Mouse (Mus musculus): Measurements from ENCODE around the gene Tfap4. TPM values are rescaled to one million over a fixed set of nuclear protein-coding genes. Genes with fewer than 3 reads are reported as not detected.

Gene Tfap4
- polyA plus RNA-seq, 1 experiment from 2014 or later, result 5.6 TPM

- Histone ChIP-seq H3K4me3 (replicated peaks) (no peak overlapping the region), H3K27ac (replicated peaks) (no peak overlapping the region), H3K9me3 (replicated peaks) (no peaks in the 10 kb centered on the region), H3K4me2 (no peak overlapping the region), H3K4me1 (replicated peaks) (no peaks in the 10 kb centered on the region), H3K9ac (no peak overlapping the region), H3K36me3 (replicated peaks) (no peaks in the 10 kb centered on the region), H3K27me3 (no peaks in the 10 kb centered on the region)
- ATAC-seq (ENCODE audit: insufficient read depth), result no peak
- WGBS (ENCODE audit: insufficient replicate concordance), result 26% methylated on average over 3 of the region's 3 CpGs
These were observed 46.8 kb downstream of the Tfap4 start for GRCm38 (mm10) chr16:4512661-4513438.

- no peaks in the 10 kb centered on the region for H3K9me3 ChIP-seq (replicated peaks)
- ATAC-seq (ENCODE audit: insufficient read depth), result no peak
- no peak overlapping the region for H3K4me2 ChIP-seq
- no peaks in the 10 kb centered on the region for H3K36me3 ChIP-seq (replicated peaks)
- no peaks in the 10 kb centered on the region for H3K27me3 ChIP-seq
- no peak overlapping the region for H3K27ac ChIP-seq (replicated peaks)
- H3K9ac ChIP-seq, result no peak overlapping the region
- H3K4me3 ChIP-seq (replicated peaks), result no peak overlapping the region
- no peaks in the 10 kb centered on the region for H3K4me1 ChIP-seq (replicated peaks)
- WGBS (ENCODE audit: insufficient replicate concordance), result 57% methylated on average over 2 of the region's 2 CpGs
These were observed 48.3 kb downstream of the Tfap4 start for GRCm38 (mm10) chr16:4511371-4511770.

- H3K27ac ChIP-seq (replicated peaks), result no peak overlapping the region
These were observed 53.5 kb downstream of the Tfap4 start for GRCm38 (mm10) chr16:4506181-4506580.

GRCm38 (mm10) chr16:4503495-4503894 is 56.2 kb downstream of the Tfap4 start:
- Histone ChIP-seq H3K36me3 (replicated peaks) (no peaks in the 10 kb centered on the region), H3K4me3 (replicated peaks) (no peak overlapping the region), H3K27ac (replicated peaks) (no peak overlapping the region), H3K9ac (no peak overlapping the region), H3K9me3 (replicated peaks) (no peaks in the 10 kb centered on the region), H3K4me1 (replicated peaks) (no peaks in the 10 kb centered on the region), H3K27me3 (no peaks in the 10 kb centered on the region), H3K4me2 (no peak overlapping the region)
- ATAC-seq (ENCODE audit: insufficient read depth), result no peak
- 72% methylated on average over 1 of the region's 1 CpGs for WGBS (ENCODE audit: insufficient replicate concordance)

More at GRCm38 (mm10) chr16:4506181-4506580, 53.5 kb downstream of the Tfap4 start:
- Histone ChIP-seq H3K4me2 (no peak overlapping the region), H3K4me3 (replicated peaks) (no peak overlapping the region), H3K9me3 (replicated peaks) (no peaks in the 10 kb centered on the region), H3K36me3 (replicated peaks) (no peaks in the 10 kb centered on the region), H3K27me3 (no peaks in the 10 kb centered on the region), H3K9ac (no peak overlapping the region), H3K4me1 (replicated peaks) (no peaks in the 10 kb centered on the region)
- 60% methylated on average over 3 of the region's 3 CpGs for WGBS (ENCODE audit: insufficient replicate concordance)
- no peak for ATAC-seq (ENCODE audit: insufficient read depth)

GRCm38 (mm10) chr16:4502568-4502967 is 57.1 kb downstream of the Tfap4 start:
- H3K27ac ChIP-seq (replicated peaks), result no peak overlapping the region
- no peaks in the 10 kb centered on the region for H3K9me3 ChIP-seq (replicated peaks)
- H3K27me3 ChIP-seq, result no peaks in the 10 kb centered on the region
- H3K4me1 ChIP-seq (replicated peaks), result no peaks in the 10 kb centered on the region
- no peak for ATAC-seq (ENCODE audit: insufficient read depth)
- no peaks in the 10 kb centered on the region for H3K36me3 ChIP-seq (replicated peaks)
- H3K9ac ChIP-seq, result no peak overlapping the region
- no peak overlapping the region for H3K4me2 ChIP-seq
- no peak overlapping the region for H3K4me3 ChIP-seq (replicated peaks)

DNA sequence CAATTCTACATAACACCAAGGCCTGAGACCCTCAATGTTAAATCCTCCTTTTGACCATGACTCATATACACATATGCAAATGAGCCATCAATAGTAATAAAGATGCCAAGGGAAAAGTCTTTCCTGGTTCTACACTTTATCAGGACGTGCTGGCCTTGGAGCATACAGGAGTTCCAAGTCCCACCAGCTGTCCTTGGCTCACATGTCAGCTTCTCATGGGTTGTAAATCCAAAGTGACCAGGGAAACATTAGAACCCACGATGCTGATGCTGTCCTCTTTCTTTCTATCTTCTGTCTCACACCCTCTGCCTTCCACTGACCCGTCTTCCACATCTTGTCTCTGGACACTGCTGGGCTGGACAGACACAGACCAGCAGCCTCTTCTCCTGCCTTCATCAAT is 58.0 kb downstream of the Tfap4 start:
- no peak overlapping the region for H3K4me2 ChIP-seq
- H3K9me3 ChIP-seq (replicated peaks), result no peaks in the 10 kb centered on the region
- no peak overlapping the region for H3K4me3 ChIP-seq (replicated peaks)
- no peaks in the 10 kb centered on the region for H3K4me1 ChIP-seq (replicated peaks)
- no peaks in the 10 kb centered on the region for H3K27me3 ChIP-seq
- no peak overlapping the region for H3K9ac ChIP-seq
- H3K27ac ChIP-seq (replicated peaks), result no peak overlapping the region
- 57% methylated on average over 3 of the region's 3 CpGs for WGBS (ENCODE audit: insufficient replicate concordance)
- no peak for ATAC-seq (ENCODE audit: insufficient read depth)
- H3K36me3 ChIP-seq (replicated peaks), result no peaks in the 10 kb centered on the region

GRCm38 (mm10) chr16:4500598-4501385 is 58.9 kb downstream of the Tfap4 start:
- Histone ChIP-seq H3K4me2 (no peak overlapping the region), H3K4me1 (replicated peaks) (no peaks in the 10 kb centered on the region), H3K27ac (replicated peaks) (no peak overlapping the region), H3K4me3 (replicated peaks) (no peak overlapping the region), H3K36me3 (replicated peaks) (no peaks in the 10 kb centered on the region), H3K9ac (no peak overlapping the region), H3K9me3 (replicated peaks) (no peaks in the 10 kb centered on the region), H3K27me3 (no peaks in the 10 kb centered on the region)
- WGBS (ENCODE audit: insufficient replicate concordance), result 63% methylated on average over 8 of the region's 8 CpGs
- ATAC-seq (ENCODE audit: insufficient read depth), result no peak

- no peak overlapping the region for H3K9ac ChIP-seq
- H3K36me3 ChIP-seq (replicated peaks), result no peaks in the 10 kb centered on the region
- ATAC-seq (ENCODE audit: insufficient read depth), result no peak
- no peaks in the 10 kb centered on the region for H3K27me3 ChIP-seq
- H3K9me3 ChIP-seq (replicated peaks), result no peaks in the 10 kb centered on the region
- 58% methylated on average over 8 of the region's 8 CpGs for WGBS (ENCODE audit: insufficient replicate concordance)
- no peak overlapping the region for H3K4me3 ChIP-seq (replicated peaks)
- no peak overlapping the region for H3K27ac ChIP-seq (replicated peaks)
- no peak overlapping the region for H3K4me2 ChIP-seq
- no peaks in the 10 kb centered on the region for H3K4me1 ChIP-seq (replicated peaks)
These were observed 61.7 kb downstream of the Tfap4 start for GRCm38 (mm10) chr16:4497762-4498607.

DNA sequence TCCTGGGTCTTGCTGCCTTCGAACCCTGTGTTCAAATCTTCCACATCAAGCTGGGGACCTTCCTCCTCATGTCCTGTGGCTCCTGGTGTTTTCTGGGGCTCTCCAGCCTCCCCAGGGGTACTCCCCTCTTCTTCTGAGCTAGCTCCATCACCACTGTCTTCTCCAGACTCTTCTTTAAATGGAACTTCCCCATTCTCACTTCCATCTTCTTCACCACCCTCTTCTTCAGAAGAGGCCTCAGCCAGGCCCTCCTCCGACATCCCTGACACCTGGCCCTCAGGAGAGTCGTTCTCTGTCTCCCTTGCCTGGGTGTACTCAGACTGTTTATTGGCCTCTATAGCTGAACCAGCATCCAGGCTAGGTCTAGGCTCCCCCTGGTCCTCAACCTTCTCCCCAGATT is 63.2 kb downstream of the Tfap4 start:
- Histone ChIP-seq H3K27me3 (no peaks in the 10 kb centered on the region), H3K9ac (no peak overlapping the region), H3K27ac (replicated peaks) (no peak overlapping the region), H3K9me3 (replicated peaks) (no peaks in the 10 kb centered on the region), H3K4me2 (no peak overlapping the region), H3K4me1 (replicated peaks) (no peaks in the 10 kb centered on the region), H3K4me3 (replicated peaks) (no peak overlapping the region), H3K36me3 (replicated peaks) (no peaks in the 10 kb centered on the region)
- WGBS (ENCODE audit: insufficient replicate concordance), result 50% methylated on average over 3 of the region's 3 CpGs
- ATAC-seq (ENCODE audit: insufficient read depth), result no peak

DNA sequence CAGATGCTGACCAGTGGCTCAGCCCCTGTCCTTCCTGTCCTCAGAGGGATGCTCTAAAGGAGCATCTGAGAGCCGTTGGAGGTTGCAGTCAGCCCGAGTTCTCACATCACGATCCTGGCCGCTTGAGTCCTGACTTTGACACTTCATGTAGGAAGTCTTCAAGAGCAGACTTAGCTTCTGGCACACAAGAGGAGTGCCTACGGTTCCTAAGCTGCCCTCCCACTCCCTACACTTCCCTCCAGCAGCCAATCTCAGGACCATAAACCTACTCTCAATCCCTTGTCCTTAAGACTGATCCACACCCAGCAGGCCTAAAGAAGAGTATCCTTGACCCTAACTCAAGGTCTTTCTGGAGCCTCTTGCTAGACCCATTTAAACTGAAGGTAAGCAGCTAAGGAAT is 63.8 kb downstream of the Tfap4 start:
- Histone ChIP-seq H3K9me3 (replicated peaks) (no peaks in the 10 kb centered on the region), H3K9ac (no peak overlapping the region), H3K4me1 (replicated peaks) (no peaks in the 10 kb centered on the region), H3K27me3 (no peaks in the 10 kb centered on the region), H3K36me3 (replicated peaks) (no peaks in the 10 kb centered on the region), H3K4me3 (replicated peaks) (no peak overlapping the region), H3K27ac (replicated peaks) (no peak overlapping the region), H3K4me2 (no peak overlapping the region)
- 68% methylated on average over 5 of the region's 5 CpGs for WGBS (ENCODE audit: insufficient replicate concordance)
- no peak for ATAC-seq (ENCODE audit: insufficient read depth)
